Mouse (Mus musculus) liver, embryonic 15.5 days (tissue): ENCODE results near the gene C530008M17Rik. TPM values are rescaled to one million over a fixed set of nuclear protein-coding genes. Genes with fewer than 3 reads are reported as not detected.

Source experiments
- ATAC-seq: fragments of 200-750 bp; cut with Nextera tagmentation; 2 replicates; pipeline ENCODE4 v1.8.0; 2017; ENCODE audit warnings: moderate number of reproducible peaks, mild to moderate bottlenecking, moderate library complexity; ENCODE audit not compliant: insufficient read depth
- H3K27ac ChIP-seq: fragments of 300-500 bp; sonication (generic); replicated peaks from 2 replicates; pipeline ENCODE4 v1.5.1; 2015; ENCODE audit warnings: mild to moderate bottlenecking, inconsistent platforms
- H3K27me3 ChIP-seq: fragments of 300-500 bp; sonication (generic); 2 replicates; pipeline ENCODE4 v1.6.1; 2015; ENCODE audit warnings: mild to moderate bottlenecking, inconsistent platforms
- H3K36me3 ChIP-seq: fragments of 300-500 bp; sonication (generic); replicated peaks from 2 replicates; pipeline ENCODE4 v1.6.1; 2015; ENCODE audit warnings: moderate library complexity, mild to moderate bottlenecking, inconsistent platforms
- H3K4me1 ChIP-seq: fragments of 300-500 bp; sonication (generic); replicated peaks from 2 replicates; pipeline ENCODE4 v1.6.1; 2015; ENCODE audit warnings: inconsistent platforms
- H3K4me2 ChIP-seq: fragments of 300-500 bp; sonication (generic); 2 replicates; pipeline ENCODE4 v1.6.1; 2015; ENCODE audit warnings: moderate library complexity, mild to moderate bottlenecking, inconsistent platforms
- H3K4me3 ChIP-seq: fragments of 300-500 bp; sonication (generic); replicated peaks from 2 replicates; pipeline ENCODE4 v1.5.1; 2015; ENCODE audit warnings: mild to moderate bottlenecking, inconsistent platforms
- H3K9ac ChIP-seq: fragments of 300-500 bp; sonication (generic); 2 replicates; pipeline ENCODE4 v1.6.1; 2015; ENCODE audit warnings: moderate library complexity, mild to moderate bottlenecking, inconsistent platforms
- H3K9me3 ChIP-seq: fragments of 300-500 bp; sonication (generic); replicated peaks from 2 replicates; pipeline ENCODE4 v1.6.1; 2016; ENCODE audit warnings: inconsistent platforms
- WGBS: fragments of 180-500 bp; shearing (Covaris S2); methylation state at CpG from one replicate; pipeline ENCODE4 v1.1.7; 2015; ENCODE audit warnings: mixed read lengths; ENCODE audit not compliant: insufficient replicate concordance; 5-methylcytosine and 5-hydroxymethylcytosine counted together
- polyA plus RNA-seq: library from polyadenylated mRNA; unstranded; fragments of >200 nt; fragmentation: Nextera tagmentation; extraction: Ambion mirVana; gene quantifications from 2 replicates; pipeline ENCODE4 v1.2.1, GENCODE M21; 2015

The C530008M17Rik gene
- polyA plus RNA-seq, 1 experiment from 2014 or later, result 7.5 TPM

GRCm38 (mm10) chr5:76779094-76779615 is 122.8 kb downstream of the C530008M17Rik start:
- 9% methylated on average over 14 of the region's 14 CpGs for WGBS
- H3K4me3 ChIP-seq, result peak overlapping the region; percentile 29
- ATAC-seq, result peak; percentile 54; the same call in 1 of the 2 replicates
- peak overlapping the region; percentile 7; the same call in 1 of the 2 replicates for H3K9ac ChIP-seq
- no peaks in the 10 kb centered on the region for H3K9me3 ChIP-seq
- no peaks in the 10 kb centered on the region for H3K27me3 ChIP-seq
- peak overlapping the region; percentile 60 for H3K4me2 ChIP-seq
- H3K36me3 ChIP-seq, result no peaks in the 10 kb centered on the region
- no peak overlapping the region; the same call in 1 of the 2 replicates for H3K27ac ChIP-seq
- peaks cover 9% of the 10 kb centered on the region for H3K4me1 ChIP-seq

- WGBS, result 76% methylated on average over 13 of the region's 13 CpGs
- no peak overlapping the region for H3K4me3 ChIP-seq
- H3K27ac ChIP-seq, result no peak overlapping the region
- no peak overlapping the region for H3K9ac ChIP-seq
- H3K9me3 ChIP-seq, result no peaks in the 10 kb centered on the region
- no peak overlapping the region for H3K4me2 ChIP-seq
- H3K4me1 ChIP-seq, result peaks cover 9% of the 10 kb centered on the region
- no peaks in the 10 kb centered on the region for H3K36me3 ChIP-seq
- no peaks in the 10 kb centered on the region for H3K27me3 ChIP-seq
- ATAC-seq, result no peak
Observed at GRCm38 (mm10) chr5:76781943-76782342, 125.6 kb downstream of the C530008M17Rik start.

- WGBS, result 66% methylated on average over 7 of the region's 7 CpGs
- H3K27ac ChIP-seq, result no peak overlapping the region
- no peaks in the 10 kb centered on the region for H3K36me3 ChIP-seq
- H3K4me1 ChIP-seq, result peaks cover 9% of the 10 kb centered on the region
- no peaks in the 10 kb centered on the region for H3K9me3 ChIP-seq
- H3K27me3 ChIP-seq, result no peaks in the 10 kb centered on the region
- no peak for ATAC-seq
- no peak overlapping the region for H3K4me2 ChIP-seq
- no peak overlapping the region for H3K9ac ChIP-seq
- no peak overlapping the region for H3K4me3 ChIP-seq
Observed at GRCm38 (mm10) chr5:76782414-76783103, 126.2 kb downstream of the C530008M17Rik start.

GRCm38 (mm10) chr5:76783104-76783441 is 126.8 kb downstream of the C530008M17Rik start:
- WGBS, result 70% methylated on average over 8 of the region's 8 CpGs
- H3K4me2 ChIP-seq, result no peak overlapping the region
- H3K4me1 ChIP-seq, result peaks cover 9% of the 10 kb centered on the region
- H3K9me3 ChIP-seq, result no peaks in the 10 kb centered on the region
- H3K27ac ChIP-seq, result no peak overlapping the region
- H3K36me3 ChIP-seq, result no peaks in the 10 kb centered on the region
- no peak overlapping the region for H3K4me3 ChIP-seq
- H3K27me3 ChIP-seq, result no peaks in the 10 kb centered on the region
- ATAC-seq, result no peak
- H3K9ac ChIP-seq, result no peak overlapping the region

- no peaks in the 10 kb centered on the region for H3K27me3 ChIP-seq
- H3K36me3 ChIP-seq, result no peaks in the 10 kb centered on the region
- no peak for ATAC-seq
- H3K4me1 ChIP-seq, result peaks cover 4% of the 10 kb centered on the region
- no peaks in the 10 kb centered on the region for H3K9me3 ChIP-seq
- no peak overlapping the region for H3K27ac ChIP-seq
- H3K9ac ChIP-seq, result no peak overlapping the region
- 31% methylated on average over 7 of the region's 7 CpGs for WGBS
- no peak overlapping the region for H3K4me3 ChIP-seq
- no peak overlapping the region for H3K4me2 ChIP-seq
Observed at GRCm38 (mm10) chr5:76784151-76784723, 127.9 kb downstream of the C530008M17Rik start.

GRCm38 (mm10) chr5:76785013-76785412 is 128.7 kb downstream of the C530008M17Rik start:
- H3K9me3 ChIP-seq, result no peaks in the 10 kb centered on the region
- WGBS, result 68% methylated on average over 6 of the region's 6 CpGs
- no peak for ATAC-seq

GRCm38 (mm10) chr5:76789881-76790280 is 133.6 kb downstream of the C530008M17Rik start:
- H3K27ac ChIP-seq, result no peak overlapping the region
- H3K4me2 ChIP-seq, result no peak overlapping the region
- no peak overlapping the region for H3K9ac ChIP-seq
- no peaks in the 10 kb centered on the region for H3K4me1 ChIP-seq
- H3K4me3 ChIP-seq, result no peak overlapping the region
- no peaks in the 10 kb centered on the region for H3K9me3 ChIP-seq
- H3K27me3 ChIP-seq, result no peaks in the 10 kb centered on the region
- 69% methylated on average over 4 of the region's 4 CpGs for WGBS
- 0 out of 2 replicates have a peak, but pooled peaks cover 4% of the 10 kb centered on the region for H3K36me3 ChIP-seq
- ATAC-seq, result no peak

More at GRCm38 (mm10) chr5:76785013-76785412, 128.7 kb downstream of the C530008M17Rik start:
- Histone ChIP-seq H3K9ac (no peak overlapping the region), H3K4me3 (no peak overlapping the region), H3K27ac (no peak overlapping the region), H3K36me3 (no peaks in the 10 kb centered on the region), H3K27me3 (no peaks in the 10 kb centered on the region), H3K4me1 (no peaks in the 10 kb centered on the region), H3K4me2 (no peak overlapping the region)

- no peak overlapping the region for H3K4me3 ChIP-seq
- ATAC-seq, result no peak
- whole genome bisulfite sequencing, result 63% methylated on average over 4 of the region's 4 CpGs
Observed at GRCm38 (mm10) chr5:76791280-76791679, 135.0 kb downstream of the C530008M17Rik start.

GRCm38 (mm10) chr5:76792720-76793119 is 136.4 kb downstream of the C530008M17Rik start:
- Histone ChIP-seq H3K27me3 (no peaks in the 10 kb centered on the region), H3K4me1 (no peaks in the 10 kb centered on the region), H3K9ac (no peak overlapping the region), H3K27ac (no peak overlapping the region), H3K36me3 (0 out of 2 replicates have a peak, but pooled peaks cover 4% of the 10 kb centered on the region), H3K9me3 (no peaks in the 10 kb centered on the region), H3K4me2 (no peak overlapping the region), H3K4me3 (no peak overlapping the region)
- ATAC-seq, result no peak
- 82% methylated on average over 6 of the region's 6 CpGs for WGBS

More at GRCm38 (mm10) chr5:76791280-76791679, 135.0 kb downstream of the C530008M17Rik start:
- no peak overlapping the region for H3K27ac ChIP-seq
- no peaks in the 10 kb centered on the region for H3K27me3 ChIP-seq
- no peak overlapping the region for H3K9ac ChIP-seq
- H3K36me3 ChIP-seq, result 0 out of 2 replicates have a peak, but pooled peaks cover 4% of the 10 kb centered on the region
- no peak overlapping the region for H3K4me2 ChIP-seq
- no peaks in the 10 kb centered on the region for H3K4me1 ChIP-seq
- no peaks in the 10 kb centered on the region for H3K9me3 ChIP-seq

GRCm38 (mm10) chr5:76798043-76798442 is 141.7 kb downstream of the C530008M17Rik start:
- Histone ChIP-seq H3K9me3 (no peaks in the 10 kb centered on the region), H3K36me3 (0 out of 2 replicates have a peak, but pooled peaks cover 4% of the 10 kb centered on the region), H3K27me3 (no peaks in the 10 kb centered on the region), H3K4me2 (no peak overlapping the region), H3K27ac (no peak overlapping the region), H3K4me3 (no peak overlapping the region), H3K4me1 (no peaks in the 10 kb centered on the region), H3K9ac (no peak overlapping the region)
- WGBS, result 89% methylated on average over 8 of the region's 8 CpGs
- ATAC-seq, result no peak

GRCm38 (mm10) chr5:76799471-76799870 is 143.2 kb downstream of the C530008M17Rik start:
- WGBS, result 63% methylated on average over 10 of the region's 10 CpGs
- ATAC-seq, result no peak
- H3K27ac ChIP-seq, result no peak overlapping the region

More at GRCm38 (mm10) chr5:76799471-76799870, 143.2 kb downstream of the C530008M17Rik start:
- Histone ChIP-seq H3K4me3 (no peak overlapping the region), H3K9me3 (no peaks in the 10 kb centered on the region), H3K36me3 (no peaks in the 10 kb centered on the region), H3K27me3 (no peaks in the 10 kb centered on the region), H3K4me1 (no peaks in the 10 kb centered on the region), H3K9ac (no peak overlapping the region), H3K4me2 (no peak overlapping the region)
